Mouse (Mus musculus): Measurements from ENCODE around the gene D630003M21Rik. TPM values are rescaled to one million over a fixed set of nuclear protein-coding genes. Genes with fewer than 3 reads are reported as not detected.
A peak's percentile ranks its signal among the peaks of the same experiment; 100 is the strongest.

The D630003M21Rik gene
- total RNA-seq, 2 experiments from 2014 or later: 7.0 to 7.4 TPM

- intact Hi-C loops (cut with DNase I): loop anchor here (1.0 to 10.0 kb wide), 5 partner anchors 57 to 599 kb away; partner anchors contain the start of gene Tgm2
- peak; percentile 85 to 89 for DNase-seq
Measured at GRCm38 (mm10) chr2:158204114-158204513, 24.9 kb downstream of the D630003M21Rik start.

GRCm38 (mm10) chr2:158203686-158204085, 25.3 kb downstream of the D630003M21Rik start:
- no peak for DNase-seq
- intact Hi-C loops (cut with DNase I): loop anchor here (1.0 to 10.0 kb wide), 5 partner anchors 57 to 599 kb away; partner anchors contain the start of gene Tgm2

GRCm38 (mm10) chr2:158199281-158199680, 29.7 kb downstream of the D630003M21Rik start:
- intact Hi-C loops (cut with DNase I): no loop called here
- peak; percentile 25 to 35 for DNase-seq

- intact Hi-C loops (cut with DNase I): no loop called here
Measured at GRCm38 (mm10) chr2:158198861-158199260, 30.2 kb downstream of the D630003M21Rik start.

GRCm38 (mm10) chr2:158197971-158198370, 31.1 kb downstream of the D630003M21Rik start:
- intact Hi-C loops (cut with DNase I): no loop called here
- DNase-seq: no peak

More at GRCm38 (mm10) chr2:158198861-158199260, 30.2 kb downstream of the D630003M21Rik start:
- DNase-seq: no peak

- intact Hi-C loops (cut with DNase I): no loop called here
- DNase-seq: peak; percentile 57 to 63
Measured at GRCm38 (mm10) chr2:158194945-158195640, 33.9 kb downstream of the D630003M21Rik start.

GRCm38 (mm10) chr2:158193611-158194336, 35.2 kb downstream of the D630003M21Rik start:
- intact Hi-C loops (cut with DNase I): no loop called here
- no peak for DNase-seq

GRCm38 (mm10) chr2:158191098-158191497, 37.9 kb downstream of the D630003M21Rik start:
- DNase-seq: peak; percentile 77 to 84
- intact Hi-C loops (cut with DNase I): no loop called here

GRCm38 (mm10) chr2:158189451-158189850, 39.6 kb downstream of the D630003M21Rik start:
- intact Hi-C loops (cut with DNase I): no loop called here
- DNase-seq: no peak

GRCm38 (mm10) chr2:158186206-158186871, 42.7 kb downstream of the D630003M21Rik start:
- intact Hi-C loops (cut with DNase I): no loop called here
- DNase-seq: no peak

- no peak for DNase-seq
- intact Hi-C loops (cut with DNase I): no loop called here
Measured at GRCm38 (mm10) chr2:158183266-158183665, 45.8 kb downstream of the D630003M21Rik start.

- intact Hi-C loops (cut with DNase I): loop anchor here (2.0 kb wide), 1 partner anchor 75 kb away; no protein-coding TSS in a partner anchor
- DNase-seq: no peak
Measured at GRCm38 (mm10) chr2:158181932-158182331, 47.1 kb downstream of the D630003M21Rik start.

- intact Hi-C loops (cut with DNase I): loop anchor here (2.0 kb wide), 1 partner anchor 74 kb away; no protein-coding TSS in a partner anchor
- peak; percentile 64 to 83 for DNase-seq
Measured at GRCm38 (mm10) chr2:158180797-158181196, 48.2 kb downstream of the D630003M21Rik start.

- peak; percentile 77 for DNase-seq
- intact Hi-C loops (cut with DNase I): loop anchor here (2.0 kb wide), 2 partner anchors 33 to 73 kb away; partner anchors contain the start of gene Tgm2
Measured at GRCm38 (mm10) chr2:158179370-158180111, 49.5 kb downstream of the D630003M21Rik start.

- peak; percentile 82 to 87 for DNase-seq
- intact Hi-C loops (cut with DNase I): loop anchor here (2.0 kb wide), 1 partner anchor 32 kb away; the partner anchor contains the start of gene Tgm2
Measured at GRCm38 (mm10) chr2:158178696-158179369, 50.2 kb downstream of the D630003M21Rik start.

- intact Hi-C loops (cut with DNase I): loop anchor here (2.0 kb wide), 1 partner anchor 31 kb away; the partner anchor contains the start of gene Tgm2
- DNase-seq: no peak
Measured at GRCm38 (mm10) chr2:158178139-158178538, 50.9 kb downstream of the D630003M21Rik start.

GRCm38 (mm10) chr2:158177574-158177973, 51.4 kb downstream of the D630003M21Rik start:
- no peak for DNase-seq
- intact Hi-C loops (cut with DNase I): no loop called here

- intact Hi-C loops (cut with DNase I): no loop called here
- no peak for DNase-seq
Measured at GRCm38 (mm10) chr2:158176763-158177162, 52.3 kb downstream of the D630003M21Rik start.

GRCm38 (mm10) chr2:158175433-158175832, 53.6 kb downstream of the D630003M21Rik start:
- intact Hi-C loops (cut with DNase I): no loop called here
- no peak for DNase-seq

Measured in heart, postnatal 14 days (tissue).